Mouse (Mus musculus): Measurements from ENCODE around the gene Serpina1c.
"Not testable (repeated sequence)": the region's sequence is repeated elsewhere in the genome, so short reads cannot be mapped to it uniquely, and the experiment has no call there.

Serpina1c gene

GRCm38 (mm10) chr12:103904837-103905340 is at the start of gene Serpina1c:
Serpina1c (minus strand) TSS chr12:103904887.
- not testable (repeated sequence) for DNase-seq (ENCODE audit: low spot score)

- not testable (repeated sequence) for DNase-seq (ENCODE audit: low spot score)
These were observed 48.3 kb upstream of the Serpina1c start for GRCm38 (mm10) chr12:103952972-103953371.

- no peak for DNase-seq (ENCODE audit: low spot score)
These were observed 41.6 kb upstream of the Serpina1c start for GRCm38 (mm10) chr12:103946243-103946642.

- DNase-seq (ENCODE audit: low spot score), result not testable (repeated sequence)
These were observed 4.5 kb upstream of the Serpina1c start for GRCm38 (mm10) chr12:103909181-103909580.

GRCm38 (mm10) chr12:103907746-103908145 is 3.1 kb upstream of the Serpina1c start:
- DNase-seq (ENCODE audit: low spot score), result not testable (repeated sequence)

GRCm38 (mm10) chr12:103901929-103902328 is 2.8 kb downstream of the Serpina1c start:
- DNase-seq (ENCODE audit: low spot score), result peak; percentile 4

GRCm38 (mm10) chr12:103866873-103867272 is 37.8 kb downstream of the Serpina1c start:
- not testable (repeated sequence) for DNase-seq (ENCODE audit: low spot score)

- DNase-seq (ENCODE audit: low spot score), result not testable (repeated sequence)
These were observed 41.3 kb downstream of the Serpina1c start, which contains the start of gene Serpina1a for GRCm38 (mm10) chr12:103863101-103863974. Serpina1a (minus strand) TSS chr12:103863562.

GRCm38 (mm10) chr12:103860976-103861375 is 43.7 kb downstream of the Serpina1c start:
- no peak for DNase-seq (ENCODE audit: low spot score)

- DNase-seq (ENCODE audit: low spot score), result not testable (repeated sequence)
These were observed 44.1 kb downstream of the Serpina1c start for GRCm38 (mm10) chr12:103860571-103860970.

- DNase-seq (ENCODE audit: low spot score), result not testable (repeated sequence)
These were observed 45.1 kb downstream of the Serpina1c start for GRCm38 (mm10) chr12:103859584-103859983.

- not testable (repeated sequence) for DNase-seq (ENCODE audit: low spot score)
These were observed 51.7 kb downstream of the Serpina1c start for GRCm38 (mm10) chr12:103853032-103853431.
